Mouse (Mus musculus) ovary, adult 2 months (tissue): ENCODE measurements around the gene Fkbp3. TPM values are rescaled to one million over a fixed set of nuclear protein-coding genes. Genes with fewer than 3 reads are reported as not detected.

Experiments used
- polyA plus RNA-seq: library from polyadenylated mRNA; depleted of rRNA; stranded (reverse); fragments of >200 nt; gene quantifications from 2 replicates; pipeline ENCODE4 v1.2.3, GENCODE M21; 2012; rRNA removed

The Fkbp3 gene
- 15.5 and 18.8 TPM in 2 replicates for polyA plus RNA-seq

DNA sequence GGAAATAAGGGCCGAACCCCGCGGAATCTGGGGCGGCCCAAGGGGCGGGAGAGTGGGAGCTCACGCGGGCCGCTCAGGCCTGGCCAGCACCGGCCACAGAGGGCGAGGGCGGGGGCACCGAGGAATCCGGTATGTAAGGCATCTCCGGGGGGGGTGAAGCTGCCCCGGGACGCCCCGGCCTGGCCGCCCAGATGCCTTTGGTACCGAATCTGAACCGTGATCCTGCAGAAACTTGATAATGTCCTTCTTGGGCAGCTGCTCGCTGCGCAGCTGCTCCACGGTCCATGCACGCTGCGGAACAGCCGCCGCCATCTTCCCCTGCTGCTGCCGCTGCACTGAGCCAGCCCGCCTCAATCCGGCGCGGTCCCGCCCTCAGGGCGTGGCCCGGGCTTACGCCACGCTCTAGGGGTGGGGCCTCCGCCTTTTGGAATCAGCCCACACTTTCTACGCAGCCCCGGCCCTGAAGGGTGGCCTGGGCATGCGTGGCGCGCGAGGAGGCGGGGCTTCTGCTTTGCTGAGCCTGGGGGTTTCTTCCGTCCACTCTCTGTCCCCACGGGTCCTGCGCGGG, at the start of gene Fkbp3:
Fkbp3 (minus strand) TSS at position 397 of the 568 bp plus-strand sequence.

GRCm38 (mm10) chr12:65075085-65075732, 1.4 kb upstream of the Fkbp3 start, which contains the start of gene Fancm:
Fancm (plus strand) TSS chr12:65075603.

GRCm38 (mm10) chr12:65036190-65036870, 37.5 kb downstream of the Fkbp3 start, which contains the start of gene Prpf39:
Prpf39 (plus strand) TSS chr12:65036333.

Other genes with a start within 250 kb of the Fkbp3 start
- gene Gm527, start 156.1 kb downstream of the Fkbp3 start, polyA plus RNA-seq, result 0.89 and 1.2 TPM in 2 replicates
- gene Klhl28, start 108.5 kb downstream of the Fkbp3 start, polyA plus RNA-seq, result 1.5 and 2.5 TPM in 2 replicates
- 5.4 and 5.8 TPM in 2 replicates for gene Togaram1, start 108.2 kb downstream of the Fkbp3 start, polyA plus RNA-seq
- 9.1 and 9.8 TPM in 2 replicates for gene Prpf39, start 37.7 kb downstream of the Fkbp3 start, polyA plus RNA-seq
- 3.1 and 8.4 TPM in 2 replicates for gene Fancm, start 1.6 kb upstream of the Fkbp3 start, polyA plus RNA-seq
- gene Mis18bp1, start 98.6 kb upstream of the Fkbp3 start, polyA plus RNA-seq, result 0.14 and 0.30 TPM in 2 replicates
- not detected in 2 replicates for gene Wdr20rt, start 151.5 kb upstream of the Fkbp3 start, polyA plus RNA-seq